Mouse (Mus musculus) CH12.LX (cell line): ENCODE data around the gene Gm20219.

Source experiments
- CTCF ChIP-seq, 2 experiments: IDR thresholded peaks in 1 of 2; conservative IDR thresholded peaks in 1 of 2; 2 replicates each; pipeline ENCODE4 v1.5.1; 2011 to 2012; ENCODE audit warnings: low read depth in 2 of 2, low read length in 2 of 2, improper control_type of control experiment in 1 of 2, inconsistent platforms in 1 of 2, mild to moderate bottlenecking in 1 of 2, moderate library complexity in 1 of 2
- USF2 ChIP-seq: conservative IDR thresholded peaks from 2 replicates; pipeline ENCODE4 v1.6.1; 2011; ENCODE audit warnings: low read depth, low read length, improper control_type of control experiment
- ZMIZ1 ChIP-seq: IDR thresholded peaks from 2 replicates; pipeline ENCODE4 v1.6.1; 2012; ENCODE audit warnings: low read depth, mild to moderate bottlenecking, inconsistent platforms, low read length, improper control_type of control experiment

DNA sequence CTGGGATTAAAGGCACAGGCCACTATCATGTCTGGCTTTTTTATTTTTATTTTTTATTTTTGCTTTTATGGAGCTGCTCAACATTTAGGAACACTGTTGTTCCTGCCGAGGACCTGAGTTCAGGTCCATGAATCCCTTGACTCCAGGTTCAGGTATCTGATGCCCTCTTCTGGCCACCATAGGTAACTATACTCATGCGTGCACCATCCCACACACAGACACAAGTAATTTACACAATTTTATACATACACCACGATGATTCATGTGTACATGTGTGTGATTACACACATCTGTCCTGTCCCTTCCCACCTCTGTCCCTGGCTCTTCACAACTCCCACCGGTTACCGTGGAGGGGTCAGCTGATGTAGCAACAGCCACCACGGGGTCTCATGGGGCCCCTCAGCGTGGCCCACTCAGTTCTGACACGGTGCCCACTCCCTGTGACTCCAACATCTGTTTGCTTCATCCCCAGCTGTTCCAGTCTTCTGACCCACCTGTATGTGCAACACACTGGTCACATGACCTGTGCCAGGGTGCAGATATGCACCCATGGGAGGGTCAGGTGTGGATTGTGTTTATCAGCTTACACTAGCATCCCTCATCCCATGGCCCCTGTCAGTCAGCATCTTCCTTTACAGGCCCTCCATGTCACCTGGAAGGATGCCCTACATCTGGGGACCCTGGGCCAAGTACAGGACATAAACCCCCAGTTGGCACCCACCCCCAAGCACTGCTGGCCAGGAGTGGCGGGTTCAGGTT lies 6.2 kb downstream of the Gm20219 start:
- TF ChIP-seq USF2 (no peak), CTCF (conservative IDR thresholded peaks at IDR 0.05 in 1 of 2, IDR thresholded peaks at IDR 0.05 in 1 of 2; ENCODE audit: low read depth in 2 of 2, low read length in 2 of 2) (peak; percentile 23 to 60; a peak in 3 of 4 replicates), ZMIZ1 (no peak)
